ENCODE assay signal across 8 mouse cellular contexts in genomic region chr6:134207391-134208179, GRCm38 (mm10).
A peak's percentile ranks its signal among the peaks of the same experiment; 100 is the strongest.
DNase-seq lines count a peak whose midpoint lies in the region; ATAC-seq and TF ChIP-seq lines count a peak whose summit lies in the region.

No protein-coding gene starts in this region.

- no peaks in the 10 kb centered on the region for H3K36me3 ChIP-seq in forebrain, embryonic 12.5 days (replicated peaks)
- H3K36me3 ChIP-seq in hindbrain, embryonic 14.5 days (replicated peaks; ENCODE audit: control insufficient read depth, insufficient read depth), result no peaks in the 10 kb centered on the region
- H3K36me3 ChIP-seq in liver, postnatal 0 days (replicated peaks; ENCODE audit: insufficient read depth, low read length), result no peaks in the 10 kb centered on the region; the same call in 1 of the 2 replicates

- no peak for TF ChIP-seq CTCF in liver, postnatal 0 days (IDR thresholded peaks at IDR 0.05; ENCODE audit: low read depth)

- no peak overlapping the region for H3K4me3 ChIP-seq in forebrain, embryonic 12.5 days (replicated peaks)
- H3K4me3 ChIP-seq in hindbrain, embryonic 14.5 days (replicated peaks; ENCODE audit: low read length), result no peak overlapping the region
- no peak overlapping the region for H3K4me3 ChIP-seq in liver, postnatal 0 days (ENCODE audit: low read depth, low read length)

- H3K27ac ChIP-seq in forebrain, embryonic 12.5 days, result peak overlapping the region; percentile 81
- peak overlapping the region; percentile 73 for H3K27ac ChIP-seq in hindbrain, embryonic 14.5 days
- H3K27ac ChIP-seq in liver, postnatal 0 days (ENCODE audit: low read depth), result no peak overlapping the region

- peak; percentile 69 to 86 for DNase-seq in left cerebral cortex, postnatal 10 days (ENCODE audit: extremely low spot score in 1 of 2, low spot score in 2 of 2)
- DNase-seq in left cerebral cortex, postnatal 25 days (ENCODE audit: low spot score in 2 of 2), result no peak
- peak; percentile 24 for DNase-seq in T-cell, adult 2 months (ENCODE audit: low spot score)
- peak; percentile 77 for DNase-seq in hindbrain, embryonic 14.5 days (ENCODE audit: low spot score)
- DNase-seq in liver, postnatal 0 days, result peak; percentile 46
- DNase-seq in right cerebral cortex, postnatal 14 days, result peak; percentile 71
- DNase-seq in urinary bladder, postnatal 25 days (ENCODE audit: low spot score), result no peak

- H3K4me2 ChIP-seq in forebrain, embryonic 12.5 days, result peak overlapping the region; percentile 33
- peak overlapping the region; percentile 29; the same call in 1 of the 2 replicates for H3K4me2 ChIP-seq in hindbrain, embryonic 14.5 days (replicated peaks)
- no peak overlapping the region for H3K4me2 ChIP-seq in liver, postnatal 0 days (ENCODE audit: low read depth, low read length)

- H3K4me1 ChIP-seq in forebrain, embryonic 12.5 days, result peaks cover 25% of the 10 kb centered on the region
- H3K4me1 ChIP-seq in hindbrain, embryonic 14.5 days (replicated peaks; ENCODE audit: control insufficient read depth, insufficient read depth, low read length), result peaks cover 33% of the 10 kb centered on the region
- H3K4me1 ChIP-seq in liver, postnatal 0 days (ENCODE audit: insufficient read depth), result no peaks in the 10 kb centered on the region; the same call in none of the 2 replicates

- no peak overlapping the region for H3K9ac ChIP-seq in forebrain, embryonic 12.5 days
- no peak overlapping the region for H3K9ac ChIP-seq in hindbrain, embryonic 14.5 days
- H3K9ac ChIP-seq in liver, postnatal 0 days (replicated peaks), result no peak overlapping the region

- 61% methylated on average over 19 of the region's 19 CpGs for WGBS in forebrain, embryonic 12.5 days
- WGBS in hindbrain, embryonic 14.5 days, result 50% methylated on average over 19 of the region's 19 CpGs
- WGBS in liver, postnatal 0 days (ENCODE audit: insufficient replicate concordance), result 80% methylated on average over 19 of the region's 19 CpGs

- no peak for TF ChIP-seq EP300 in liver, postnatal 0 days (IDR thresholded peaks at IDR 0.05; ENCODE audit: low read depth)

- peak; percentile 93 for ATAC-seq in forebrain, embryonic 12.5 days (ENCODE audit: low FRiP score)
- ATAC-seq in hindbrain, embryonic 14.5 days (ENCODE audit: low FRiP score), result peak; percentile 89
- 0 out of 2 replicates have a peak, but pooled peaks have one; percentile 13 for ATAC-seq in liver, postnatal 0 days

- no peaks in the 10 kb centered on the region for H3K27me3 ChIP-seq in forebrain, embryonic 12.5 days
- no peaks in the 10 kb centered on the region for H3K27me3 ChIP-seq in hindbrain, embryonic 14.5 days (ENCODE audit: control insufficient read depth, insufficient read depth, low read length)
- H3K27me3 ChIP-seq in liver, postnatal 0 days (ENCODE audit: insufficient read depth, low read length), result no peaks in the 10 kb centered on the region

- intact Hi-C loops in left cerebral cortex, postnatal 10 days (cut with DNase I), result loop anchor here (10.0 kb wide), 1 partner anchor 173 kb away; the partner anchor contains the start of gene Etv6
- intact Hi-C loops in left cerebral cortex, postnatal 25 days (cut with DNase I), result no loop called here

- H3K9me3 ChIP-seq in forebrain, embryonic 12.5 days, result no peaks in the 10 kb centered on the region
- H3K9me3 ChIP-seq in hindbrain, embryonic 14.5 days (ENCODE audit: control insufficient read depth, low read length), result no peaks in the 10 kb centered on the region
- no peaks in the 10 kb centered on the region for H3K9me3 ChIP-seq in liver, postnatal 0 days (ENCODE audit: low read length)

Comparison
In these comparisons a context has a peak if more than half of its experiments do, and no peak if none do; other contexts are left out.
1. DNase-seq: peak in left cerebral cortex, postnatal 10 days (2 of 2), T-cell, adult 2 months (single experiment), hindbrain, embryonic 14.5 days (single experiment), liver, postnatal 0 days (single experiment) and right cerebral cortex, postnatal 14 days (single experiment); none in left cerebral cortex, postnatal 25 days (0 of 2) and urinary bladder, postnatal 25 days (single experiment).
2. ATAC-seq: peak in every context shown above with its lines; median percentile 93 in forebrain, embryonic 12.5 days; 89 in hindbrain, embryonic 14.5 days; 13 in liver, postnatal 0 days.